Mouse (Mus musculus) spleen, postnatal 0 days (tissue): ENCODE data around the gene Spa17. TPM values are rescaled to one million over a fixed set of nuclear protein-coding genes. Genes with fewer than 3 reads are reported as not detected.

Experiments used
- polyA plus RNA-seq: library from polyadenylated mRNA; unstranded; fragments of >200 nt; fragmentation: Nextera tagmentation; extraction: Ambion mirVana; gene quantifications from 2 replicates; pipeline ENCODE4 v1.2.1, GENCODE M21; 2015

Gene Spa17
- 2.9 and 3.0 TPM in 2 replicates for polyA plus RNA-seq

DNA sequence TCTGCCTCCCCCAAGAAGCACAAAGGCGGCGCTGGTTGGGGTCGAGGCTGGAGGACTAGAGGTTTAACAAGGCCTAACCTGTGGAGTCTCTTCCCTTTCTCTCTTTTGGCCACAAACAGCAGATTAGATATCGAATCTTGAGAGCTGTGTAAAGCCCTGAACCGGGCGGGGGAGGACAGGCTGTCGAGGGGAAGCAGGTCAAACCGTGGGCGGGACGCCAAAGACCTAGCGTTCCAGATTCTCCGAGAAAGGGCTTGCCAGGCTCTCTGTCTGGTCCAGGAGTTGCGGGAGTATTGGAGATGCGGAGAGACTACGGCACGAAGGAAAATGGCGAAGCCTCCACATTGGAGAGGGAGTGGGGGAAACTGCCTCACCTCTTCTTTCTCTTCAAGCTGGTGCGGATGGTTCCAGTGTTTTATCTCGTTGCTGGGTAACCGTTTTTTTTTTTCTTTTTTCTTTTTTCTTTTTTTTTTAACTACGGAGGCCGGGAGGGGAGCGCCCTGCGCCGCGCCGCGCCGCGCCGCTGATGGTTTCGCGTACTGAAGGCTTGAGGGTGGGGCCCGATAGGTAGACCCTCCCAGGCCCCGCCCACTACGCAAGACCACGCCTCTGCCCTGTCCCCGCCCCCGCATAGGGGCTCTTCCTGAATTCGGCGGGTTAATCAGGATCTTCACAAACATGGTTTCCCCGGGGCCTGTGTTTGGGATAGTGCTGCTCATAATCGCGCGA lies at the start of gene Spa17:
Gene Spa17 (minus strand): TSS at position 541 of the 729 bp plus-strand sequence.

DNA sequence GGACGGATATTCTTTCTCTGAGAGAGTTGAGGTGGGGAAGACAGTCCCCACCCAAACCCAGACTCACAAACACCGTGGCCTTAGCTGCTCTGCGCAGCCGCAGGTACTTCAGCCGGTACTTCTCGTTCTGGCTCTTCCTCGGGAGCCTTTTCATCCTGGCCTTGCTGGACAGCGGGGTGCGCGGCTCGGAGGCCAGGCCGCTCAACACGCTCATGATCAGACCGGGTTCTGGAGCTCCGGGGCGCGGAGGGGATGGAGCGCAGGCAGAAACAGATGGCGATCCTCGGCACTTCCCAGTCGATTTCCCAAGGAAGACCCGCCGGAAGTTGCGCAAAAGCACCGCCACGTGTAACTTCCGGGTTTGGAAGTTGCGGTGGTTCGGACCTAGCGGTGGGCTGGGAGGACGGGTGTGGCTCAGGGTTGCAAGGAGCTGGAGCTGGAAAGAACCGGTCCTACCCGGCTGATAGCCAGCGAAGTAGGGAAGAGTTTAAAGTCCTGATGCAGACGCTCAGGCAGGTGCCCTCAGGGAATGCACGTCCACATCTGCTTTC lies 43.5 kb upstream of the Spa17 start, which contains the start of gene Tbrg1:
Gene Tbrg1 (minus strand): TSS at position 382 of the 551 bp plus-strand sequence.

DNA sequence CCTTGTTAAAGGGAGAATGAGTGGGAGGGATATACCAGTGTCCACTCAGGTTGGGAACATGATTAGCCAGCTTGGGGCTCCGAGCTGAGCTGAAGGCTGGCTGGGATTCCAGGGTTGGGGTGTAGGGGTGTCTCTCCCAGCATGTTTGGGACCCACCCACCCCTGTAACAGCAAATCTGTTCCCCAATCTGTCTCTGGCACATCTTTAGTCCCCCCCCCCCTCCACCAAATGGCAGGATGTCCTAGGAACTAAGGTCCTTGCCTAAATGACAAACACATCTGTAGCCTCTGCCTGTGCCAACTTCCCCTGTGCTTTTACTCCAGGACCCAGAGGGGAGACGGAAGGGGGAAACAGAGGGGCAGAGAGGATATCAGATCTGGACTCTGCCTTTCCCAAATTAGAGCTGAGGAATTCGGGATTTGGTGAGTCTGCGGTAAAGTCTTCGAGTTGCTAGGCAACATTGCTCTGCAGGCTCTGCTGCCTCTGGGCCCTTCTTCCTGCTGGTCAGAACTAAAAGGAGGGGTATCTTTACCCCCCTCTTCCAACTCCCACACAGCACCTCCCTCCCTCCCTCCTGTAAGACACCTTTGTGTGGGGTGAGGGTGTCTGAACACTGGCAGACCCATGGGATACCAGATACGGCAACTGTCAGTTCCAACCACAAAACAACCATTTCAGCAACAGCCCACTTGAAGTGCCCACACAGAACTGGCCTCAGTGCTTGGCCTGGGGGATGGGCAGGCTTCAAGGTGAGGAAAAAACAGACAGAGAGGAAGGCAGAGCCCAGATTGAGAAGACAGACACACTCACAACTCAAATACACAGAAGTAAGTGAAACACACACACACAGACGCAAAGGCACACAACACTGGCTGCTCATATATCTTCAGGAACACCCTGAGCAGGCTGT lies 58.4 kb downstream of the Spa17 start, which contains the start of gene Siae:
Gene Siae (plus strand): TSS at position 861 of the 911 bp plus-strand sequence.

Other genes starting within 250 kb of the Spa17 start
- gene Hepacam, start 246.4 kb downstream of the Spa17 start, polyA plus RNA-seq = not detected in 2 replicates
- gene Robo4, start 211.8 kb downstream of the Spa17 start, polyA plus RNA-seq = 3.2 and 5.7 TPM in 2 replicates
- gene Robo3, start 180.5 kb downstream of the Spa17 start, polyA plus RNA-seq = 0.07 and 0.18 TPM in 2 replicates
- gene Msantd2, start 124.4 kb downstream of the Spa17 start, polyA plus RNA-seq = 7.6 and 10.2 TPM in 2 replicates
- gene Esam, start 85.6 kb downstream of the Spa17 start, polyA plus RNA-seq = 34.9 and 48.7 TPM in 2 replicates
- gene Vsig2, start 74.5 kb downstream of the Spa17 start, polyA plus RNA-seq = 2.4 and 2.9 TPM in 2 replicates
- 10.5 and 12.8 TPM in 2 replicates for gene Nrgn, start 60.8 kb downstream of the Spa17 start, polyA plus RNA-seq
- 5.3 TPM in 2 replicates for gene Siae, start 58.0 kb downstream of the Spa17 start, polyA plus RNA-seq
- gene Tbrg1, start 43.6 kb upstream of the Spa17 start, polyA plus RNA-seq = 64.3 and 71.9 TPM in 2 replicates
- gene Panx3, start 55.5 kb upstream of the Spa17 start, polyA plus RNA-seq = not detected in 2 replicates
- not detected in 2 replicates for gene Olfr160, start 102.5 kb upstream of the Spa17 start, polyA plus RNA-seq
- gene Olfr874, start 131.4 kb upstream of the Spa17 start, polyA plus RNA-seq = not detected in 2 replicates
- gene Olfr875, start 158.1 kb upstream of the Spa17 start, polyA plus RNA-seq = not detected in 2 replicates
- not detected in 2 replicates for gene Olfr876, start 189.3 kb upstream of the Spa17 start, polyA plus RNA-seq
- gene Olfr877, start 240.5 kb upstream of the Spa17 start, polyA plus RNA-seq = not detected in 2 replicates